Mouse (Mus musculus): Measurements from ENCODE around the gene Itgad. TPM values are rescaled to one million over a fixed set of nuclear protein-coding genes. Genes with fewer than 3 reads are reported as not detected.

Gene Itgad
- total and polyA plus RNA-seq, 3 experiments = not detected

GRCm38 (mm10) chr7:128231741-128232140 is 77.6 kb downstream of the Itgad start:
- no peaks in the 10 kb centered on the region for H3K9me3 ChIP-seq (replicated peaks; ENCODE audit: insufficient read depth, low read length)
- no peak overlapping the region for H3K4me3 ChIP-seq (ENCODE audit: control insufficient read depth in 1 of 2, insufficient read depth in 1 of 2, low read depth in 2 of 2, low read length in 2 of 2)
- H3K27ac ChIP-seq (ENCODE audit: control insufficient read depth, low read depth, low read length) = no peak overlapping the region
- no peak overlapping the region for H3K9ac ChIP-seq (ENCODE audit: control insufficient read depth, low read depth, low read length, poor library complexity, severe bottlenecking)
- H3K27me3 ChIP-seq (ENCODE audit: control insufficient read depth in 1 of 2, insufficient read depth in 2 of 2, low read length in 2 of 2) = peaks cover 0 to 5% of the 10 kb centered on the region in 2 experiments; a peak in 3 of 4 replicates
- TF ChIP-seq ETS1 (IDR thresholded peaks at IDR 0.05; ENCODE audit: low read depth, low read length) (no peak), NELFE (IDR thresholded peaks at IDR 0.05; ENCODE audit: low read depth, low read length) (no peak), MXI1 (IDR thresholded peaks at IDR 0.05; ENCODE audit: low read depth, low read length) (peak; percentile 97), SIN3A (IDR thresholded peaks at IDR 0.05; ENCODE audit: low read length) (peak; percentile 99)
- H3K79me2 ChIP-seq (ENCODE audit: control insufficient read depth, insufficient read depth, low read length, poor library complexity) = no peaks in the 10 kb centered on the region
- peak; percentile 89 for DNase-seq (ENCODE audit: low read depth, low spot score)
- peaks cover 0 to 2% of the 10 kb centered on the region in 2 experiments; a peak in 3 of 4 replicates for H3K4me1 ChIP-seq (ENCODE audit: control insufficient read depth in 1 of 2, insufficient read depth in 2 of 2, low read length in 2 of 2)
- H3K36me3 ChIP-seq (ENCODE audit: control insufficient read depth in 1 of 2, insufficient read depth in 2 of 2, low read length in 2 of 2) = no peaks in the 10 kb centered on the region

- Histone ChIP-seq H3K79me2 (ENCODE audit: control insufficient read depth, insufficient read depth, low read length, poor library complexity) (peaks cover 6% of the 10 kb centered on the region), H3K36me3 (ENCODE audit: control insufficient read depth in 1 of 2, insufficient read depth in 2 of 2, low read length in 2 of 2) (peaks cover 0 to 7% of the 10 kb centered on the region in 2 experiments; a peak in 2 of 4 replicates), H3K27me3 (ENCODE audit: control insufficient read depth in 1 of 2, insufficient read depth in 2 of 2, low read length in 2 of 2) (no peaks in the 10 kb centered on the region; a peak in 1 of 4 replicates), H3K9me3 (replicated peaks; ENCODE audit: insufficient read depth, low read length) (no peaks in the 10 kb centered on the region), H3K4me1 (ENCODE audit: control insufficient read depth in 1 of 2, insufficient read depth in 2 of 2, low read length in 2 of 2) (peaks cover 0 to 11% of the 10 kb centered on the region in 2 experiments; a peak in 3 of 4 replicates), H3K4me3 (ENCODE audit: control insufficient read depth in 1 of 2, insufficient read depth in 1 of 2, low read depth in 2 of 2, low read length in 2 of 2) (no peak overlapping the region), H3K9ac (ENCODE audit: control insufficient read depth, low read depth, low read length, poor library complexity, severe bottlenecking) (no peak overlapping the region), H3K27ac (ENCODE audit: control insufficient read depth, low read depth, low read length) (no peak overlapping the region)
- DNase-seq (ENCODE audit: low read depth, low spot score) = peak; percentile 62
- no peak for TF ChIP-seq MAFK (IDR thresholded peaks at IDR 0.05; ENCODE audit: borderline replicate concordance, low read depth, low read length)
- TF ChIP-seq GABPA (IDR thresholded peaks at IDR 0.05; ENCODE audit: low read depth, low read length) = no peak
- TF ChIP-seq EP300 (IDR thresholded peaks at IDR 0.05; ENCODE audit: low read depth in 1 of 2, low read length in 2 of 2) = no peak
- TF ChIP-seq E2F4 (IDR thresholded peaks at IDR 0.05; ENCODE audit: borderline replicate concordance, low read depth, low read length) = no peak
- no peak for TF ChIP-seq MYC (IDR thresholded peaks at IDR 0.05; ENCODE audit: low read depth, low read length)
- no peak for TF ChIP-seq NRF1 (IDR thresholded peaks at IDR 0.05; ENCODE audit: insufficient read depth, low read depth, low read length, poor library complexity, severe bottlenecking)
- no peak for TF ChIP-seq JUND (IDR thresholded peaks at IDR 0.05; ENCODE audit: low read depth, low read length)
- TF ChIP-seq TAL1 (IDR thresholded peaks at IDR 0.05; ENCODE audit: low read length) = no peak
- TF ChIP-seq ELF1 (IDR thresholded peaks at IDR 0.05; ENCODE audit: low read depth, low read length) = no peak
- no peak for TF ChIP-seq ZKSCAN1 (IDR thresholded peaks at IDR 0.05; ENCODE audit: low read depth, low read length)
These were observed 80.6 kb downstream of the Itgad start for GRCm38 (mm10) chr7:128234796-128235195.

GRCm38 (mm10) chr7:128235481-128235880 is 81.3 kb downstream of the Itgad start:
- Histone ChIP-seq H3K79me2 (ENCODE audit: control insufficient read depth, insufficient read depth, low read length, poor library complexity) (peaks cover 6% of the 10 kb centered on the region), H3K27me3 (ENCODE audit: control insufficient read depth in 1 of 2, insufficient read depth in 2 of 2, low read length in 2 of 2) (no peaks in the 10 kb centered on the region), H3K9ac (ENCODE audit: control insufficient read depth, low read depth, low read length, poor library complexity, severe bottlenecking) (no peak overlapping the region), H3K4me1 (ENCODE audit: control insufficient read depth in 1 of 2, insufficient read depth in 2 of 2, low read length in 2 of 2) (peaks cover 0 to 11% of the 10 kb centered on the region in 2 experiments; a peak in 3 of 4 replicates), H3K9me3 (replicated peaks; ENCODE audit: insufficient read depth, low read length) (no peaks in the 10 kb centered on the region), H3K36me3 (ENCODE audit: control insufficient read depth in 1 of 2, insufficient read depth in 2 of 2, low read length in 2 of 2) (peaks cover 0 to 7% of the 10 kb centered on the region in 2 experiments; a peak in 2 of 4 replicates), H3K27ac (ENCODE audit: control insufficient read depth, low read depth, low read length) (no peak overlapping the region), H3K4me3 (ENCODE audit: control insufficient read depth in 1 of 2, insufficient read depth in 1 of 2, low read depth in 2 of 2, low read length in 2 of 2) (no peak overlapping the region)
- no peak for TF ChIP-seq NRF1 (IDR thresholded peaks at IDR 0.05; ENCODE audit: insufficient read depth, low read depth, low read length, poor library complexity, severe bottlenecking)
- no peak for TF ChIP-seq MYC (IDR thresholded peaks at IDR 0.05; ENCODE audit: low read depth, low read length)
- no peak for DNase-seq (ENCODE audit: low read depth, low spot score)

Data from MEL (cell line).